Comparison of ENCODE assay signal across 25 mouse cellular contexts in genomic region chr3:117051431-117051830, GRCm38 (mm10).
"Had no signal": no experiment of that assay in that cellular context is flagged by ENCODE, and none has a peak within 500 bp of the region (broad histone marks: within the 10 kb centered on the region; RNA-seq: fewer than 3 reads in every experiment).

No protein-coding gene starts in this region.

- H3K4me2 ChIP-seq: embryonic facial prominence, embryonic 12.5 days; embryonic facial prominence, embryonic 13.5 days; embryonic facial prominence, embryonic 15.5 days; forebrain, embryonic 12.5 days; forebrain, embryonic 13.5 days; forebrain, embryonic 15.5 days had no signal

- H3K9me3 ChIP-seq: embryonic facial prominence, embryonic 10.5 days; embryonic facial prominence, embryonic 12.5 days; embryonic facial prominence, embryonic 13.5 days; embryonic facial prominence, embryonic 15.5 days; forebrain, embryonic 10.5 days; forebrain, embryonic 12.5 days; forebrain, embryonic 13.5 days; forebrain, embryonic 15.5 days; heart, embryonic 10.5 days had no signal

- H3K27ac ChIP-seq: embryonic facial prominence, embryonic 10.5 days; embryonic facial prominence, embryonic 12.5 days; embryonic facial prominence, embryonic 13.5 days; embryonic facial prominence, embryonic 15.5 days; forebrain, embryonic 10.5 days; forebrain, embryonic 12.5 days; forebrain, embryonic 13.5 days; forebrain, embryonic 15.5 days; gastrocnemius, adult 2 months; heart, adult 2 months; heart, embryonic 10.5 days had no signal

- DNase-seq: cerebellum, adult 9-10 months; cerebellum, adult 9-11 months; cerebellum, postnatal 10 days; cerebellum, postnatal 14 days; cerebellum, postnatal 36 days; embryo, embryonic 11 days; forebrain, postnatal 0 days; gastrocnemius, adult 2 months; gastrocnemius, postnatal 10 days; gastrocnemius, postnatal 14 days; gastrocnemius, postnatal 25 days; gastrocnemius, postnatal 36 days; heart, adult 11 months; heart, adult 18-20 months; heart, adult 2 months had no signal

- H3K27me3 ChIP-seq: embryonic facial prominence, embryonic 12.5 days; embryonic facial prominence, embryonic 13.5 days; embryonic facial prominence, embryonic 15.5 days; forebrain, embryonic 12.5 days; forebrain, embryonic 13.5 days; forebrain, embryonic 15.5 days had no signal

- H3K9ac ChIP-seq: embryonic facial prominence, embryonic 12.5 days; embryonic facial prominence, embryonic 13.5 days; embryonic facial prominence, embryonic 15.5 days; forebrain, embryonic 12.5 days; forebrain, embryonic 13.5 days; forebrain, embryonic 15.5 days; forebrain, postnatal 0 days had no signal

- H3K36me3 ChIP-seq: embryonic facial prominence, embryonic 10.5 days; embryonic facial prominence, embryonic 12.5 days; embryonic facial prominence, embryonic 13.5 days; embryonic facial prominence, embryonic 15.5 days; forebrain, embryonic 10.5 days; forebrain, embryonic 12.5 days; forebrain, embryonic 15.5 days; heart, embryonic 10.5 days had no signal

- H3K4me1 ChIP-seq: embryonic facial prominence, embryonic 10.5 days; embryonic facial prominence, embryonic 12.5 days; embryonic facial prominence, embryonic 13.5 days; embryonic facial prominence, embryonic 15.5 days; forebrain, embryonic 10.5 days; forebrain, embryonic 12.5 days; forebrain, embryonic 13.5 days; forebrain, embryonic 15.5 days; heart, embryonic 10.5 days had no signal

- H3K4me3 ChIP-seq: embryonic facial prominence, embryonic 10.5 days; embryonic facial prominence, embryonic 12.5 days; embryonic facial prominence, embryonic 13.5 days; embryonic facial prominence, embryonic 15.5 days; erythroblast, embryonic 14.5 days; forebrain, embryonic 10.5 days; forebrain, embryonic 12.5 days; forebrain, embryonic 13.5 days; forebrain, embryonic 15.5 days; gastrocnemius, adult 2 months; heart, adult 2 months; heart, embryonic 10.5 days had no signal
